Mouse (Mus musculus): ENCODE measurements around the gene Gpc6. TPM values are rescaled to one million over a fixed set of nuclear protein-coding genes. Genes with fewer than 3 reads are reported as not detected.

The Gpc6 gene
- total RNA-seq, 2 experiments from 2014 or later, result 33.7 to 39.6 TPM

DNA sequence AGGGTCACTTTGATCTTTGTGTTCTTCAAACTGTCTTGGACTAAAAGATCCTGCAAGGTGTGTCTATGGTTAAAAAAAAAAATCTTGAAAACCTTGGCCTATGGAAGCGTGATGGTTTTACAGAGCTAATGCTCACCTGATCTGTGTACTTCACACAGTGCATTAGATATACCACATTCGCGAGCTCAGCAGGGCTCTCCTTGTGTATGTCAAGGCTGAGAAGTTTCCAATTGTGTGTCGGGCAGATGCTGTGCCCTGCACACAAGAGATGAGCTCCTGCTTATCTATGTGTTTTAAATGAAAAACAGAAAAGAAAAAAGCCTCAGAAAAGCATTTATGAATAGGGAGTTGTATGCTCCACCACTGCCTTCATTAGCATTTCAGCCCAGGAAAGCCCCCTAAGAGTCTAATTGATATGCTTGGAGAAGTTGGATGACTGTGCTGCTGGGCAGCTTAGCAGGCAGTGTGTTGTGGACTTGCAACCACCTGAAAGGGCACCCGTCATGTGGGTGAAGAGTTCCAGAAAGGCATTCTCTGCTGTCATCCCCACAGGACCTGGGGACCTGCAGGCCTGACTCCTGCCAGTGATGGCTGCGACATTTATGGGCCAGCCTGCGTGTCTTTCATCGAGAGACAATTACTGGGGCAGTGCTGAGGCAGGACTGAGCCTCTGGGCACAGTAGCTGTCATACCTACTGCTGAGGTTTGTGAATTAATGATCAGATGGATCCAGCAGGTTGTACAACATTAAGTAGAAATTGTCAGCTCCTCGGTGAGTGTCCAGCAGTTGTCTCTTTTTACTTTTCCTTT is 436.2 kb downstream of the Gpc6 start:
- no peak for DNase-seq (ENCODE audit: low spot score in 2 of 2)

DNA sequence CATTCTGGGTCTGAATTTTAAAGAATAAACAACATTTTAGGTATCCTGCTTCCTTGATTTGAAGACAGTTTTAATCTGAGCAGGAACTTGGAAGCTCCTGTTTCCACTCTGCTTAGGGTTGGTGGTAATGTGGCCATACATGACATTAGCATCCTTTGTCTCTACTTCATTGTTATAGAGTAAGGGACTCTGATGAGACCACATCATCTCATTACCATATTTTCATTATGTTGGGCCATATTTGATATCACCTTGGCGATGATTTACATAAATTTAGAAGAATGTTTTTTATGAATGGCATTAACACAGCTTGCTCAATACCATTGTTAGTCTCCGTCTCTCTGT is 436.8 kb downstream of the Gpc6 start:
- no peak for DNase-seq (ENCODE audit: low spot score in 2 of 2)

DNA sequence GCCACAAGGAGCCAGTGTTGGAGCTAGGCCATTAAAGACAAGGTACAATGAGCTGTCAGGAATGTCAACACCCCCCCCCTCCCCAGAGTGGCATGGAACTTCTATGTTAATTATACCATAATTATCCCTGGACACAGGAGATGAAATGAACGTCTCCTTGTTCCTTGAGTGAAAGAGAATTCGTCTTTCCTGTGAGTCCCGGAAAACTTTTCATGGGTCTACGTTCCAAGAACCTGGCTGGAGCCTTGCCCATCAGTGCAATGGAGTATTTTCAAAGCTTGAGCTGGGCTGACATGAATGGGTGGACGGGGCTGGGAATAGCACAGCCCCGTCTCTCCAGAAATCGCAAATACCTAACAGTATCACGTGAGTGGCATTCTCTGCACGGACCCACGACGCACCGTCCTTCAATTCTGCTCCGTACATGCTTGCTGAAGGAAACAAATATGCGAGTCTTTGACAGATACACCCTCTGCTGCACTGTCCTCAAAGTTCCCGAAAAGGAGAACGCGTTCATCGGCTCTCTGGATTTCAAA is 444.3 kb downstream of the Gpc6 start:
- no peak for DNase-seq (ENCODE audit: low spot score in 2 of 2)

DNA sequence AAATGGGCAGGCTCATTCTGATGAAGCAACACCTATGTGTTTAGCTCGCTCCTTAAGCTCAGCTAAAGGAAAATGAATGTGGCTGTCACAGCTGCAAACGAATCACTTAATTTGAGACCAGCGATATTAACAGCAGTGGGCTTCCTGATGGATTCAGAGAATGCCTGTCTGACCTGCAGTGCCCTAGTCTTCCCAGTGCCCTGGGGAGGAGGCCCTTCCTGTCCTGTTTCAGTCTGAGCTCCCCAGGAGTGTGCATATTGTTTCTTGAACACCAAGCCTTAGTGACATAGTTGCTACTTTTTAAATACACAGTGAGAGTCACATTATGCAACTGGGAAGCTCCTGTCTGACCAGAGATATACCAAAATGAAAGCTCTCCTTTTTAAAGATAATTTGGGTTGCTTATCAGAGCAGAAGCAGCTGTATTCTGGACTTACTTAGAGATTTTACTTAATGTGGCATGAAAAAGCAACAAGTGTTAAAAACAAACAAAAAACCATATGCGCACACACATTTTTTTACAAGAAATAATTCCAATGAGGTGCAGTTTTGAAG is 451.8 kb downstream of the Gpc6 start:
- DNase-seq (ENCODE audit: low spot score in 2 of 2), result no peak

DNA sequence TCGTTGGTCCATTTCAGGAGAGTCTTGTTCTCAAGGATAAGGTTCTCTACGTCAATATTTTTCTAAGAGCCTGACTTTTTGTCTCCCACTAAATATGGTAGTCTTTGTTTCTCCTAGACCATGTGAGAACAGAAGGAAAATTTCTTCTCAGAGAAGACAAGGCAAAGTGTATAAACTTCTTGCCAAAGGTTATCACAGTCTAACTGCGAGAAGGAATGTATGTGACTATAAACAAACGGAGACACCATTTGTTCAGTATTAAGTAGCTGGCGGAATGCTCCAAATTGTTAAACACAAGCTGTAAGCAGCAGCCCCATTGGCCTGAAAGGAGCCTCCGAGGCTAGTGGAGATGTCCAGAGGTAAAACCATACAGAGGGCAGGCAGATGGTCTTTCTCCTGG is 454.9 kb downstream of the Gpc6 start:
- no peak for DNase-seq (ENCODE audit: low spot score in 2 of 2)

DNA sequence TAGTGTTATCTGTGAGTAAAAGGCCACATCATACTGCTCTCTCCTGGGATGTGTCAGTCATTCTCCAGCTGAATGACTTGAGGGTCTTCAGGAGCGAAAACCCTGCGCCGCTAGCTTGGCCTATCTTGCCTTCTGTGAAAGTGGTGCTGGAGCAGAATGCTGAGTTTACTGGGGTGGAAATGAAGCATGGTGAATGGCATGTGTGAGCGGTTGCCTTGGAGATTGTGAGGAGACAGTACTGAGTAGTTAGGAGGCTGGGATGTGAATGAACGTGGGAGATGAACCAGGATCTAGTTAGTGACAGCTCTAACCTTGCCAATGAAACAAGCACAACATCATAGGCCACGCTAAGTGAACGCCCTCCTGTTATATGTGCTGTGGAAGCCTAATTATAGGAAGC is 458.1 kb downstream of the Gpc6 start:
- DNase-seq (ENCODE audit: low spot score in 2 of 2), result no peak

DNA sequence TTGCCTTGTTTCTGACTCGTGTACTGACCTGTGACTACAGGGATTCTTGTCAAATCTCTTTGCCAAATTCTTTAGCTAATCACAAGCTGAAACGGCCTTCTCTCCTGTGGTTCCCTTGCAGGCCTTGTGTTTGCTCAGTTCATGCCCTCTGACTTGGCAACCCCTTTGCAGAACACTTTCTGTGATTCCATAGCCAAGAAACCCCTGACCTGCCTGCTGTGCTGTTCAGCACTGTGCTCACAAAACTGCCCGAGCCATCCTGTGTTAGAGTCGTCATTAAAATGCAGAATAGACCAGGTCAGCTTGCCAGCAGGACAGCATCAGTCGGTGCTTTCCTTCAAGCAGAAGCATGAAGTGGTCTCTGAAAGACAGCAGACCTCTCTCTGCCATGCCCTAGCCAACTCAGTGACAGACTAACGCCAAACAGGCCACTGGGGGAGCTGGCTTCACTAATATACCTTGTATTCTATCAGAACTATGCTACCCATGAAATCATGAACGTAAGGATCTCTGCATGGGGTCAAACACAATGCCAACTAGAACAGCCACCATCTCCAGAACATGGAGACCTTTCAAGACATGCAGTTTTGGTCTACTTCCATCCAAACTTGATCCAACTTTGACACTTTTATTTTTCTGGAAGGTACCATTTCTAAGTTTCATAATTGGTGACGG is 459.1 kb downstream of the Gpc6 start:
- DNase-seq (ENCODE audit: low spot score in 2 of 2), result no peak

DNA sequence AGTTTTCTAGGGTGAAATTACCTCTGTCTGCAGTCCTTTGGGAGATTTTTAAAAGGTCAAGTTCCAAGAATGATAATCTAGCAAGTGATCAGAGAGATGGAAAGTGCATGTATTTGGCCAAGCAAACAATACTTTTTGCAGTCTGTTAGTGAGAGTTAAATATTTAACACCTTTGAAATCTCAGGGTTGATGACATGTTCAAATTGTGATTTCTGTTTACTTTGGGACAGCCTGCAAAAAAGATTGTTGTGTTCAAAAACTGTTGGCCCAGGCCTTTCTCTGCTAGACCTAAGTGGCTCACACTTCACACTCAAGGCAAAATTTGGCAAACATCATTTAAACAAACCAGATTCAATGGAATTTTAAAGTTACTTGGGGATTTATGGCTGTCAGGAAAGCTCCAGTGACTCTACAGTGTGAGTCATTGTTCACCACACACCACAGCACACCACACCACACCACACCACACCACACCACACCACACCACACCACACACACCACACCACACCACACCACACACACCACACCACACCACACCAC is 460.7 kb downstream of the Gpc6 start:
- DNase-seq (ENCODE audit: low spot score in 2 of 2), result no peak

DNA sequence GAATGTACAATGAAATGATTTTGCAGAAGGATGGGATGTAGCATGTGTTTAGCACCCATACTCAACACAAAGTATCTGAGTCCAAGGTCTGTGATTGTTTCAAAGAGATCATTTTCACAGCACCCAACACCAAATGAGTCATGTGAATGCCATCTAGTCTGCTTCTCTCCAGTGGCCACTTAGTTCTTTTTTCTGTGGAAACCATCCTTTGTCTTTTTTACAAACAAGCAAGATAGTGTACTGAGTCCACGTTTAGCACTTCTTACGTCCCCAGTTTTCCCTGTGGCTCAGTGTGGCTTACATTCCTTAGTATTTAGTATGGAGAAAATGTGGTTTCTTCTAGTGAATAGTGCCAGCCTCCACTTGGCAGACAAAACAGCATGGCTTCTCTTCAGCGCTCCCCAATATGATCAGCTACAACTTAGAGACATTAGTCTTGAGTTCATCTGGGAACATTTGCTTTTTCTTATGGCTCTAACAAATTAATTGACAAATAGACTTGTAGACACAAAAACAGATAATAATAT is 465.7 kb downstream of the Gpc6 start:
- no peak for DNase-seq (ENCODE audit: low spot score in 2 of 2)

DNA sequence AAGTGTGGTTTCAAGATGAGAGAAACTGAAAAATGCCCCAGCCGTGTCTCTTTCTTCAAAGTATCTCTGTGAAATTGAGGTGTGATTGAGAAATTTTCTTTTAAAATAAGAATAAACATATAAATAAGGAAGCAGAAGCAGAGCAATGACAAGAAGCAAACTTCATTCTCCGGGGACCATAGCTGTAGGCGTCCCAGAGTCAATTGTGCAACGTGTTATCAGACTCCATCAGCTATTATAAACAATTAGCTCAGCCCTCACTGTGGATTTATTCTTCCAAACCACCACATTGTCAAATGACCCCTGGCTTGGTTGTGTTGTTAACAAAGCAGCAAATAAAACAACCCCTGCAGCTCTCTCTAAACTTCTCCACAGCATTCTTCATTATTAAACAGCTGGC is 466.3 kb downstream of the Gpc6 start:
- DNase-seq (ENCODE audit: low spot score in 2 of 2), result no peak

DNA sequence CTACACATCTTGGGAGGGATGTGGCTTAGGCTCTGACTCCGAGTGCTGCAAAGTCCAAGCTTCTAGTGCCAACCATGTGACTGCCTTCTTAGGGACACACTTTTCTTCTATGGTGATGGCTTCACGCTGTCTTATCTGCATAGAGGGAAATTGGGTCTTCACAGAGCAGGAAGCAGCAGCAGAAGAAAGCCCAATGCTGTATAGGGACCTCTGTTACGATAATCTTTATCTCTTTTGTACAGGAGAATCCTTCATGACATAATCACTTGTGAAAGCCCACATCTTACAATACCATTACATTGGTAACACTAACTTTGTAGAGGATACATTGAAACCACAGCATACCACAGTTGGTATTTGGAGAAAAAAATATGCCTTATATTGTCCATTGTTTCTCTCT is 472.1 kb downstream of the Gpc6 start:
- no peak for DNase-seq (ENCODE audit: low spot score in 2 of 2)

DNA sequence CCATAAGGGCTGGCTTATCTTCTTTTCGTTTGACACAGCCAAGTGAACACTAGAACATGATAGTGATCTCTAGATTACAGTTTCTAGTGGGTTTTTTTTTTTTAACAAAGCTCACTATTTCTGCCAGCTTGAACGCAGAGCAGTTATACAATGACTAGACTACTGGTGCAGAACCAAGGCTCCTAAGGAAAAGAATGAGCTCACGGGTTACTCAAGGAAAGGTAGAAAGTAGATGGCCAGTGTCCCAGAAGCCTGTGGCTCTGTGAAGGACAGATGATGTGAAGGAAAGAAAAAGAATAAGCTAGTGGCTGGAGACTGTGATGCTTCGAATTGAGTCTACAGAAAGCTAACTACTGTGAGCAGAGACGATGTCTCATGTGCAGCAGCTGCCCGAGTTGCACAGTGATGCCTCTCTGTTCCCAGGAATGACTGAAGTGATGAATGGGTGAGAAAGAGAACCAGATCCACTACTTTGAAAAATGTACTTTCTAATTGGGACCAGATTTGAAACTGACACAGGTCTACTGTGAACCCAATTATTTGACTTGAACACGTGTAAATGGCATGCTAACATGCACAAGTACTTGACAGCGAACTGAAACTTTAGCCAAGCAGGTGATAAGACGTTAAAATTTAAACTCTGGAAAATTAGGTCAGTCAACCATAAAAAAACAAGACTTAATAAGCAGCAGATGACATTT is 482.9 kb downstream of the Gpc6 start:
- no peak for DNase-seq (ENCODE audit: low spot score in 2 of 2)

DNA sequence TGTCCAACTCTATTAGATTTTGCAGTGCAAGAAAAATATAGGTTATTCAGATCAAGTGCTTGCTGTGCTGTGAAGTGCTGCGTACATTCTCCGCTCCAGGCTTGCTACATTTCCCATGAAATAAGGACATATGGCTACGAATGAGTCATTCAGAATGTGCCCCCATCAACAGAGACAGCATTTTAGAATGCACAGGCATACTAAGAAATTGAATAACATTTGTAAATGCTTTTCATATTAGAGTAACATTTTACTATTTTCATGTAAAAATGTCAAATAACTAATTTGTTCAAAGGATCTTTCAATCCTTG is 483.4 kb downstream of the Gpc6 start:
- no peak for DNase-seq (ENCODE audit: low spot score in 2 of 2)

DNA sequence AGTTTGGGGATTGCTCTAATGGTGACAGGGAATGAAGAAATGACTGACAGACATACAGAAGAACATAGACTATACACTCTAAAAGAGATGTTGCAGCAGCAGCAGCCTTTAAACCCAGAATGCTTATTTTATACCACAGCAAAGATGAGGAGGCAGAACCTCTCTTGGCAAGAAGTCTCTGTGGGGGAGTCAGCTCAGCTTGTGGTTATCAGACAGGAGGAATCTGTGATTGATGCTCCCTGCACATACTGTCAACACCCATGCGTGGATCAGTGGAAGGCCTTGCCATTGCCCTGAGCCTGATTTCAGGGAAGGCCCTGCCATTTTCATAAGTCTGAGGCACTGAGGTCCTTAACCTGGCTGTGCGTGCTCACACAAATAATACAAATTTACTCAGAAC is 484.7 kb downstream of the Gpc6 start:
- no peak for DNase-seq (ENCODE audit: low spot score in 2 of 2)

DNA sequence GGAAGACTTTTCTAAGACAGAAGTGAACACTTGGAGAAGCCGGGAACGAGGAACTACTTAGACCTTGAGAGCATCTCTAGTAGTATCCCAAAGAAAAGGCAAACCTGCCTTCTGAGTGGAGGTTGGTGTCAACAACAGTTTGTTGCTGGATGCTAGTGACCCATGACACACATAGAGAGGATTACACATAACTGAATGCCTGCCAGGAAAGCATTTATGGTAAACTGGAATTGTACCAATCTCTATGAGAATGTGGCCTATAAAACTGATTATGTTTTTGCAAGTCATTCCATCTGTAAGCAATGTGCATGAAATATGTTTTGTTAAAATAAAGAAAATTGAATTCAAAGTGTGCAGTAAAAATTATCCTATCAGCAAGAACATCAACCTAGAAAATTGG is 485.4 kb downstream of the Gpc6 start:
- DNase-seq (ENCODE audit: low spot score in 2 of 2), result no peak

DNA sequence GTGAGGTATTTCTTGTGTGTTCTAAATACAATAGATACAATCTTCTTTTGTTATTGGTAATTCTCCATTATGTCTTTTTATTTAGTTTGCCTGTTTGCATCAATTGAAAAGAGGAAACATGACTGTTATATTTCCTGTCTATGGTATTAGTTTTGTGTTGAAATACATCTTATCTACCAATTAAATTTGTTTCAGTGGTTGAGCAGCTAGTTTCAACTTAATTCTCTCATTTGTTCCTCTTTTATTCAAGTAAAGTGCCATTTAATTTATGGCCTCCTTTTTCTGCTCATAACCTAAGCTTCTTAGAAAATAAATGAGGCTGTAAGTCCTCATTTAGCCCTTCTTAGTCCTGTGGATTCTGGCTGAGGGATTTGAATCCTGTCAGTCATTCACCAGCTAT is 489.9 kb downstream of the Gpc6 start:
- DNase-seq (ENCODE audit: low spot score in 2 of 2), result no peak

DNA sequence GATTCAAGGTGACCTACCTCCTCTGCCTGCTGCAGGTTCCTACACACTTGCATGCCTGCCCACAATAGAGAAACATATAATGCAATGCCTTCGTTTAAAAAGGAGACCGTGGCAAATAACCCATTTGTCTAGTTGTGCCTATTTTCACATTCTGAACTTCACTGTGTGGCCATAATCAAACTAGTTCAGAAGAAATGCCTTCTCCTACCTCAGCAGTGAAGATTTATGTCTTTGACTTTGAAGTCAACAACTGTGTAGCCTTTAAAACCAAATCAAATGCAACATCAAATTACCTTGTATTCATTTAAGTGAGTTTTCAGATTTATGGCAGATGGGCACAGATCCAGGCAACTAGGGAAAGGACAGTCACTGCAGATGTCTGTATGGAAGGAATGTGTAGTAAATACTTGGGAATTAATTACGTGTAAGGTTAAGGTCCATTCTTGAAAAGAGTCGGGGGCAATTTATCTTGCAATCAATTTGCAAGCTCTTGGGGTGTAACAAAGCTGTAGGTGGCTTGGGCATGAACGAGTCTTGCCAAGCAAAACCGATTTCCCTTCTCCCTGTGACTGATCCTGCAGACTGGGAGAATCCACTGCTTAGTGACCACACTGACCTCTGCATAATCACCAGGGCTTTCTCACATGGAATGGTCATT is 494.6 kb downstream of the Gpc6 start:
- no peak for DNase-seq (ENCODE audit: low spot score in 2 of 2)

DNA sequence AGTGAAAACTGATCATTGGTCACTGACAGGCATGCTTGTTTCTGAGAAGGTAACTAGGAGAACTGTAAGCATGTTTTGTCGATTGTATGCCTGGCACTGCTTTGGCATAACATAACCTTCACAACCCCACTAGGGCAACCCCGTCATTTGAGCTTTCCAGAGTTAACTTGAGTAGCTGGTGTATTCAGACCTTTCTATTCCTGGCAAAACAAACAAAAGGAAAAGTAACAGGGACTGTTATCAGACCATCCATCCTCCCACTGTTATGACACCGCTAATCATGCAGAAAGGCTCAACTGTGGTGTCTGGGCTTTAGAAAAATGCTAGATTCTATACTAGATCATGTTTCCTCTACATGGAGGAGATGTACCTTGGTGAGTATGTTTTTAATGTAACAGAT is 496.1 kb downstream of the Gpc6 start:
- no peak for DNase-seq (ENCODE audit: low spot score in 2 of 2)

DNA sequence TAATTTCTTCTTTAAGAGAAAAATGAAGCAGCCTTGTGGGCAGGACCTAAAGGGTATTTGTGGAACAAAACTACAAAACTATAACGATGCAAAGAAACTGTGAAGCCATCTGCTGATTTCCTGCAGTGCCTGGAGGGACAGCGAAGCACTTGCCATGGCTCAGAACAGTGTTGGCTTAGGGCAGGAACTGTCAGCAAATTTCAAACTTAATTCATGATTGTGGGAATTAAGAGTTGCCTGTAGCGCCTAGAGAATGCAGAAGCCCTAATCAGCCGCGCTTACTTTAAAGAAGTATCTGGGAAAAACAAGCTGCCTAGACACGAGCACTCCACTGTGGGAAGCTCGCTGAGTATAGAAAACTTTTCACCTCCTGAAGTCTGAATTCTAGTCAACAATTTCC is 501.0 kb downstream of the Gpc6 start:
- DNase-seq (ENCODE audit: low spot score in 2 of 2), result no peak

DNA sequence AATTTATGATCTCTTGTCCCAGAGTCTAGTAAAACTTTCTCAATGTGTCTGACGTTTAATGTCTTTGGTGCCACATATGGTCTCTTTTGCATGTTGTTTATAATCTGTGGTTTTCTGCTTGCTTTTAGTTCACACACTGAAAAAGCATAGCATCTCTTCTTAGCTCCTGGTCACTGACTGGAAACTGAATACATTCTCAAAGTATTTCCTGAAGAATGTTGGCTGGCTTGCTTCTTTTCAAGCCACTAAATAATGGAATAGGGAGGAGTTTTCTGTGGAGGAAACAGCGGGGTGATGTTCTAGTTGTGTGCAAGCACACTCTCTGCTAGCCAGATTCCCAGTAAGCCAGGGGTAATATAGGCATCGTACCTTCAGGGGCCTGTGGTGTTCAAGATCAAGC is 502.7 kb downstream of the Gpc6 start:
- no peak for DNase-seq (ENCODE audit: low spot score in 2 of 2)

DNA sequence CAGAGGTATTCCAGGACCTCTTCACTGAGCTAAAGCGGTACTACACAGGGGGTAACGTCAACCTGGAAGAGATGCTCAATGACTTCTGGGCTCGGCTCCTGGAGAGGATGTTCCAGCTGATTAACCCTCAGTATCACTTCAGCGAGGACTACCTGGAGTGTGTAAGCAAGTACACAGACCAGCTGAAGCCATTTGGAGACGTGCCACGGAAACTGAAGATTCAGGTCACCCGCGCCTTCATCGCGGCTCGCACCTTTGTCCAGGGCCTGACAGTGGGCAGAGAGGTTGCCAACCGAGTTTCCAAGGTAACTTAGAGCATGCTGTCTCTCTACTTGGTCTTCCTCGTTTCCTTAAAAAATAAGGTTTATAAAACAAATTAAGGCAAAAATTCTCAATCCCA is 510.6 kb downstream of the Gpc6 start:
- no peak for DNase-seq (ENCODE audit: low spot score in 2 of 2)
